Mouse (Mus musculus): ENCODE data around the gene Tle6.

- TF ChIP-seq CTCF (IDR thresholded peaks at IDR 0.05; ENCODE audit: extremely low read depth, insufficient read depth, low read length) (no peak), POLR2A (IDR thresholded peaks at IDR 0.05; ENCODE audit: extremely low read depth, insufficient read depth, low read length) (no peak)
These were observed 27.9 kb downstream of the Tle6 start for GRCm38 (mm10) chr10:81572975-81573374.

All from cortical plate, adult 2 months (tissue).